Comparison of ENCODE assay signal across 10 mouse cellular contexts in the genomic region with DNA sequence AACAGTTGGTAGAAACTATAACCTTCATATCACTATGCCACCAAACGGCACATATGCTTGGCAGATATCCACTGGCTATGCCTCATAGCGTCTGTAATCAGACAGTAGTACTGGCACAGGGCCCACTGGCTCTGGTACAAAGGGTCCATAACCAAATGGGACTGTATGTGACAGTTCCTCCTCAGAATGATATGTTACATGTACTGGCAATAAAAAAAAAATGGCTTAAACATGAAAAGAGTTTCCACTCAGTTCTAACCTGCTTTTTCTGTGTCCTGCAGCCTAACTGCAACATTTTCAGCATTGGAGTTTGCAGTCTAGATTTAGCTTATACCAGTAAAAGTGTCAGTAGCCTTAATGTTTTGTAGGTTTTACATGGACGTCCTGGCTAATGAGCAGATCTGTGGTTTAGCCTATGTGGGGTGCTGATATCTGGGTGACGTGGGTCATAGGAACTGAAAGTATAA. TPM values are rescaled to one million over a fixed set of nuclear protein-coding genes. Genes with fewer than 3 reads are reported as not detected.
A peak's percentile ranks its signal among the peaks of the same experiment; 100 is the strongest.
DNase-seq lines count a peak whose midpoint lies in the region; ATAC-seq and TF ChIP-seq lines count a peak whose summit lies in the region.
"Had no signal": no experiment of that assay in that cellular context is flagged by ENCODE, and none has a peak within 500 bp of the region (broad histone marks: within the 10 kb centered on the region; RNA-seq: fewer than 3 reads in every experiment).

No protein-coding gene starts in this region.

- H3K9me3 ChIP-seq in heart, embryonic 14.5 days (ENCODE audit: control insufficient read depth, low read length): peaks cover 10% of the 10 kb centered on the region; the same call in 1 of the 2 replicates
- H3K9me3 ChIP-seq in lung, postnatal 0 days (ENCODE audit: low read length): no peaks in the 10 kb centered on the region
- H3K9me3 ChIP-seq in midbrain, embryonic 10.5 days (replicated peaks): no peaks in the 10 kb centered on the region
- H3K9me3 ChIP-seq: embryonic facial prominence, embryonic 12.5 days had no signal

- no peak for TF ChIP-seq CTCF in lung, postnatal 0 days (IDR thresholded peaks at IDR 0.05)
- no peak for TF ChIP-seq CTCF in lung, adult 2 months (IDR thresholded peaks at IDR 0.05; ENCODE audit: insufficient read depth, low read length)
- no peak for TF ChIP-seq CTCF in brain, embryonic 14.5 days (IDR thresholded peaks at IDR 0.05; ENCODE audit: borderline replicate concordance, extremely low read depth, insufficient read depth, insufficient read length)

- no peak overlapping the region for H3ac ChIP-seq in myocyte (ENCODE audit: control insufficient read depth, insufficient read length)

- no peak for ATAC-seq in heart, embryonic 14.5 days (ENCODE audit: insufficient number of reproducible peaks, insufficient read depth, low FRiP score, low read depth)
- ATAC-seq in lung, postnatal 0 days: no peak
- ATAC-seq in frontal cortex, adult (ENCODE audit: low TSS enrichment): no peak
- ATAC-seq: midbrain, embryonic 13.5 days had no signal

- H3K36me3 ChIP-seq in heart, embryonic 14.5 days (ENCODE audit: control insufficient read depth, insufficient read depth, low read length): no peaks in the 10 kb centered on the region
- H3K36me3 ChIP-seq in lung, postnatal 0 days (ENCODE audit: insufficient read depth, low read length): no peaks in the 10 kb centered on the region
- no peaks in the 10 kb centered on the region for H3K36me3 ChIP-seq in myocyte (ENCODE audit: control insufficient read depth, insufficient read depth)
- H3K36me3 ChIP-seq in midbrain, embryonic 10.5 days: no peaks in the 10 kb centered on the region
- H3K36me3 ChIP-seq: embryonic facial prominence, embryonic 12.5 days; midbrain, embryonic 13.5 days had no signal

- H3K27me3 ChIP-seq in heart, embryonic 14.5 days (ENCODE audit: control insufficient read depth, insufficient read depth, low read length): no peaks in the 10 kb centered on the region
- H3K27me3 ChIP-seq in lung, postnatal 0 days (replicated peaks; ENCODE audit: insufficient read depth, low read length): no peaks in the 10 kb centered on the region
- H3K27me3 ChIP-seq in myocyte (ENCODE audit: control insufficient read depth, insufficient read depth, insufficient read length): no peaks in the 10 kb centered on the region
- H3K27me3 ChIP-seq in midbrain, embryonic 10.5 days (ENCODE audit: low read depth, poor library complexity, severe bottlenecking): peaks cover 94% of the 10 kb centered on the region

- peak overlapping the region; percentile 66 to 72; a peak in 3 of 4 replicates for H3K27ac ChIP-seq in heart, embryonic 14.5 days (replicated peaks in 1 of 2; ENCODE audit: control insufficient read depth in 1 of 2, insufficient read depth in 1 of 2, low read depth in 2 of 2, low read length in 2 of 2)
- H3K27ac ChIP-seq in lung, postnatal 0 days (ENCODE audit: low read length): peak overlapping the region; percentile 55
- no peak overlapping the region for H3K27ac ChIP-seq in midbrain, embryonic 10.5 days (replicated peaks)
- H3K27ac ChIP-seq: embryonic facial prominence, embryonic 12.5 days; midbrain, embryonic 13.5 days had no signal

- H3K4me3 ChIP-seq in heart, embryonic 14.5 days (ENCODE audit: control insufficient read depth in 1 of 2, insufficient read depth in 1 of 2, low read depth in 1 of 2, low read length in 2 of 2): no peak overlapping the region
- H3K4me3 ChIP-seq in lung, postnatal 0 days (ENCODE audit: low read depth, low read length): no peak overlapping the region
- no peak overlapping the region for H3K4me3 ChIP-seq in lung, adult 2 months (replicated peaks; ENCODE audit: extremely low read depth, low read depth, low read length)
- H3K4me3 ChIP-seq in myocyte: no peak overlapping the region
- H3K4me3 ChIP-seq in midbrain, embryonic 10.5 days: no peak overlapping the region
- H3K4me3 ChIP-seq: embryonic facial prominence, embryonic 12.5 days; midbrain, embryonic 13.5 days had no signal

- no peaks in the 10 kb centered on the region for H3K79me2 ChIP-seq in myocyte (ENCODE audit: control insufficient read depth, insufficient read depth)

- WGBS in heart, embryonic 14.5 days: 41% methylated on average over 4 of the region's 4 CpGs
- WGBS in lung, postnatal 0 days: 36% methylated on average over 4 of the region's 4 CpGs
- WGBS in lung, adult 2 months: 52% methylated on average over 4 of the region's 4 CpGs
- WGBS in midbrain, embryonic 10.5 days: 82% methylated on average over 4 of the region's 4 CpGs

- no peak overlapping the region for H3K4me2 ChIP-seq in heart, embryonic 14.5 days (ENCODE audit: low read length)
- H3K4me2 ChIP-seq in lung, postnatal 0 days (replicated peaks; ENCODE audit: low read depth, low read length): no peak overlapping the region
- H3K4me2 ChIP-seq in myocyte (ENCODE audit: low read depth): peak overlapping the region; percentile 63
- H3K4me2 ChIP-seq: embryonic facial prominence, embryonic 12.5 days; midbrain, embryonic 13.5 days had no signal

- H3K4me1 ChIP-seq in heart, embryonic 14.5 days (ENCODE audit: control insufficient read depth in 2 of 2, insufficient read depth in 2 of 2, low read length in 2 of 2): peaks cover 24 to 45% of the 10 kb centered on the region in 2 experiments
- H3K4me1 ChIP-seq in lung, postnatal 0 days (ENCODE audit: insufficient read depth, low read depth, low read length): peaks cover 17% of the 10 kb centered on the region; the same call in 1 of the 2 replicates
- peaks cover 8% of the 10 kb centered on the region for H3K4me1 ChIP-seq in lung, adult 2 months (ENCODE audit: control insufficient read depth, insufficient read depth, low read length)
- peaks cover 27% of the 10 kb centered on the region for H3K4me1 ChIP-seq in midbrain, embryonic 10.5 days

- peak; percentile 9; the same call in 1 of the 2 replicates for TF ChIP-seq EP300 in lung, postnatal 0 days (IDR thresholded peaks at IDR 0.05)

- intact Hi-C loops in heart, postnatal 25 days (cut with DNase I): loop anchor here (5.0 kb wide), 1 partner anchor 32 kb away; no protein-coding TSS in a partner anchor

- no peak for TF ChIP-seq POLR2A in lung, adult 2 months (IDR thresholded peaks at IDR 0.05; ENCODE audit: borderline replicate concordance, extremely low read depth, low read depth, low read length)
- TF ChIP-seq POLR2A in brain, embryonic 14.5 days (IDR thresholded peaks at IDR 0.05; ENCODE audit: borderline replicate concordance, extremely low read depth, insufficient read depth, insufficient read length, poor library complexity, severe bottlenecking): no peak
- TF ChIP-seq POLR2A in myocyte (IDR thresholded peaks at IDR 0.05; ENCODE audit: insufficient read length, low read depth): no peak

- no peak overlapping the region for H3K9ac ChIP-seq in heart, embryonic 14.5 days (ENCODE audit: low read length)
- H3K9ac ChIP-seq in lung, postnatal 0 days (replicated peaks; ENCODE audit: low read depth): no peak overlapping the region
- H3K9ac ChIP-seq: embryonic facial prominence, embryonic 12.5 days; midbrain, embryonic 13.5 days had no signal

- no peak for DNase-seq in heart, postnatal 25 days (ENCODE audit: low spot score)
- DNase-seq in lung, postnatal 0 days (ENCODE audit: low spot score): peak; percentile 54
- DNase-seq in lung, adult 2 months: no peak
- DNase-seq in brain, embryonic 14.5 days (ENCODE audit: low read depth): peak; percentile 88
- DNase-seq in midbrain, embryonic 10.5 days (ENCODE audit: low spot score): no peak

TF ChIP-seq in myocyte, 11 proteins besides CTCF, POLR2A, EP300 and RAD21:
- no peak for TF ChIP-seq REST (IDR thresholded peaks at IDR 0.05; ENCODE audit: insufficient read depth, insufficient read length)
- no peak for TF ChIP-seq E2F4 (IDR thresholded peaks at IDR 0.05; ENCODE audit: insufficient read depth)
- TF ChIP-seq MYOD1 (IDR thresholded peaks at IDR 0.05; ENCODE audit: control insufficient read depth in 1 of 3, insufficient read length in 2 of 3, low read depth in 2 of 3): no peak
- TF ChIP-seq MAX (IDR thresholded peaks at IDR 0.05; ENCODE audit: low read depth): no peak
- TF ChIP-seq CEBPB (IDR thresholded peaks at IDR 0.05; ENCODE audit: insufficient read depth, poor library complexity, severe bottlenecking): no peak
- TF ChIP-seq TCF12 (IDR thresholded peaks at IDR 0.05; ENCODE audit: insufficient read depth, poor library complexity, severe bottlenecking): no peak
- TF ChIP-seq USF1 (IDR thresholded peaks at IDR 0.05; ENCODE audit: low read depth): no peak
- no peak for TF ChIP-seq SRF (IDR thresholded peaks at IDR 0.05; ENCODE audit: control insufficient read depth, insufficient read length, low read depth)
- no peak for TF ChIP-seq TCF3 (IDR thresholded peaks at IDR 0.05; ENCODE audit: insufficient read length, low read depth)

RNA-seq across cellular contexts. Expression of a gene that starts 9.9 kb away (rescaled TPM):
- polyA plus RNA-seq in heart, embryonic 14.5 days (2014; fragmentation: Nextera tagmentation; extraction: Ambion mirVana): 30.1 and 34.0 TPM in 2 replicates
- total RNA-seq in heart, postnatal 25 days (2021): 100 to 1,000 TPM; 402 to 442 TPM
- polyA plus RNA-seq in lung, postnatal 0 days (2015; fragmentation: Nextera tagmentation; extraction: Ambion mirVana): 49.0 and 49.5 TPM in 2 replicates
- 592 and 698 TPM in 2 replicates for polyA plus RNA-seq in lung, adult 2 months (2012; rRNA removed)
- 22.5 and 28.1 TPM in 2 replicates for polyA plus RNA-seq in brain, embryonic 14.5 days (2012; rRNA removed)
- polyA plus RNA-seq in myocyte (2012; fragmentation: generic; extraction: Trizol): 0.68 TPM
- polyA plus RNA-seq in midbrain, embryonic 10.5 days (2016; fragmentation: Nextera tagmentation; extraction: Ambion mirVana): 0.14 TPM in 1 of 2 replicates, not detected in the other

Comparison
In these comparisons a context has a peak if more than half of its experiments do, and no peak if none do; other contexts are left out.
1. DNase-seq: peak in lung, postnatal 0 days (single experiment) and brain, embryonic 14.5 days (single experiment); none in heart, postnatal 25 days (single experiment), lung, adult 2 months (single experiment) and midbrain, embryonic 10.5 days (single experiment).
2. RNA of a gene that starts 9.9 kb away (polyA plus RNA-seq): 592 to 698 TPM in lung, adult 2 months, 49.0 to 49.5 TPM in lung, postnatal 0 days, 30.1 to 34.0 TPM in heart, embryonic 14.5 days and 22.5 to 28.1 TPM in brain, embryonic 14.5 days; 0.68 TPM in myocyte (single experiment) and 0.14 TPM in midbrain, embryonic 10.5 days; every median in the first group is over 10 times any median in the second.